Mouse (Mus musculus) heart, postnatal 4 days (tissue): Measurements from ENCODE around the gene Ttc7b. TPM values are rescaled to one million over a fixed set of nuclear protein-coding genes. Genes with fewer than 3 reads are reported as not detected.

ENCODE experiments used
- DNase-seq: peaks from one replicate; pipeline ENCODE4 v3.0.0; 2021
- total RNA-seq, 2 experiments: library from RNA; stranded (reverse); gene quantifications; 2 replicates each; pipeline ENCODE4 v1.2.3; 2021

Ttc7b gene
- total RNA-seq, 2 experiments from 2014 or later: 75.1 to 77.4 TPM

GRCm38 (mm10) chr12:100377791-100378190 lies 142.8 kb downstream of the Ttc7b start:
- DNase-seq: no peak

GRCm38 (mm10) chr12:100375801-100376200 lies 144.8 kb downstream of the Ttc7b start:
- DNase-seq: no peak

- no peak for DNase-seq
Observed at GRCm38 (mm10) chr12:100372785-100373184, 147.8 kb downstream of the Ttc7b start.

- no peak for DNase-seq
Observed at GRCm38 (mm10) chr12:100372015-100372414, 148.6 kb downstream of the Ttc7b start.

GRCm38 (mm10) chr12:100369786-100370185 lies 150.8 kb downstream of the Ttc7b start:
- DNase-seq: no peak

GRCm38 (mm10) chr12:100369220-100369619 lies 151.4 kb downstream of the Ttc7b start:
- DNase-seq: no peak

- DNase-seq: no peak
Observed at GRCm38 (mm10) chr12:100361330-100361729, 159.3 kb downstream of the Ttc7b start.

- no peak for DNase-seq
Observed at GRCm38 (mm10) chr12:100358040-100358620, 162.5 kb downstream of the Ttc7b start.

- DNase-seq: no peak
Observed at GRCm38 (mm10) chr12:100356407-100356806, 164.2 kb downstream of the Ttc7b start.

GRCm38 (mm10) chr12:100355565-100355964 lies 165.1 kb downstream of the Ttc7b start:
- DNase-seq: no peak

GRCm38 (mm10) chr12:100353954-100354353 lies 166.7 kb downstream of the Ttc7b start:
- no peak for DNase-seq

- DNase-seq: no peak
Observed at GRCm38 (mm10) chr12:100353075-100353782, 167.4 kb downstream of the Ttc7b start.

- DNase-seq: no peak
Observed at GRCm38 (mm10) chr12:100352094-100352493, 168.5 kb downstream of the Ttc7b start.

- DNase-seq: no peak
Observed at GRCm38 (mm10) chr12:100343554-100343953, 177.1 kb downstream of the Ttc7b start.

- DNase-seq: no peak
Observed at GRCm38 (mm10) chr12:100341614-100342013, 179.0 kb downstream of the Ttc7b start.

GRCm38 (mm10) chr12:100340901-100341460 lies 179.6 kb downstream of the Ttc7b start:
- no peak for DNase-seq

GRCm38 (mm10) chr12:100338055-100338454 lies 182.6 kb downstream of the Ttc7b start:
- DNase-seq: peak; percentile 28

- no peak for DNase-seq
Observed at GRCm38 (mm10) chr12:100337351-100338018, 183.1 kb downstream of the Ttc7b start.

GRCm38 (mm10) chr12:100336241-100336640 lies 184.4 kb downstream of the Ttc7b start:
- DNase-seq: no peak

- DNase-seq: no peak
Observed at GRCm38 (mm10) chr12:100331806-100332205, 188.8 kb downstream of the Ttc7b start.

GRCm38 (mm10) chr12:100330234-100330633 lies 190.4 kb downstream of the Ttc7b start:
- DNase-seq: no peak

GRCm38 (mm10) chr12:100328998-100329397 lies 191.6 kb downstream of the Ttc7b start:
- DNase-seq: no peak

GRCm38 (mm10) chr12:100328557-100328956 lies 192.1 kb downstream of the Ttc7b start:
- DNase-seq: no peak
